Mouse (Mus musculus) Muller cell, postnatal 12 days (primary cell): ENCODE data around the gene Arhgef10l.

Experiments
- DNase-seq: peaks from one replicate; pipeline ENCODE4 v3.0.0-alpha.2; 2015; ENCODE audit errors: inconsistent ontology term

Arhgef10l gene

GRCm38 (mm10) chr4:140606197-140606596, 59.6 kb downstream of the Arhgef10l start:
- no peak for DNase-seq

- DNase-seq, result no peak
Measured at GRCm38 (mm10) chr4:140605790-140606189, 60.0 kb downstream of the Arhgef10l start.

GRCm38 (mm10) chr4:140605247-140605646, 60.6 kb downstream of the Arhgef10l start:
- DNase-seq, result no peak

- no peak for DNase-seq
Measured at GRCm38 (mm10) chr4:140604541-140604940, 61.3 kb downstream of the Arhgef10l start.

GRCm38 (mm10) chr4:140602022-140602421, 63.8 kb downstream of the Arhgef10l start:
- no peak for DNase-seq

GRCm38 (mm10) chr4:140601153-140601552, 64.7 kb downstream of the Arhgef10l start:
- DNase-seq, result no peak

GRCm38 (mm10) chr4:140598846-140599245, 67.0 kb downstream of the Arhgef10l start:
- no peak for DNase-seq

GRCm38 (mm10) chr4:140597928-140598327, 67.9 kb downstream of the Arhgef10l start:
- DNase-seq, result no peak

- DNase-seq, result no peak
Measured at GRCm38 (mm10) chr4:140597378-140597777, 68.4 kb downstream of the Arhgef10l start.

GRCm38 (mm10) chr4:140593771-140594505, 71.9 kb downstream of the Arhgef10l start:
- DNase-seq, result no peak

GRCm38 (mm10) chr4:140592990-140593770, 72.6 kb downstream of the Arhgef10l start:
- no peak for DNase-seq

GRCm38 (mm10) chr4:140592217-140592759, 73.5 kb downstream of the Arhgef10l start:
- peak; percentile 94 for DNase-seq

GRCm38 (mm10) chr4:140586478-140586877, 79.3 kb downstream of the Arhgef10l start:
- DNase-seq, result no peak

GRCm38 (mm10) chr4:140584240-140584639, 81.6 kb downstream of the Arhgef10l start:
- DNase-seq, result no peak

- no peak for DNase-seq
Measured at GRCm38 (mm10) chr4:140582390-140583088, 83.3 kb downstream of the Arhgef10l start.

GRCm38 (mm10) chr4:140581730-140582389, 84.0 kb downstream of the Arhgef10l start:
- DNase-seq, result peak; percentile 86

- DNase-seq, result no peak
Measured at GRCm38 (mm10) chr4:140581341-140581729, 84.5 kb downstream of the Arhgef10l start.

- no peak for DNase-seq
Measured at GRCm38 (mm10) chr4:140580866-140581265, 84.9 kb downstream of the Arhgef10l start.

- DNase-seq, result no peak
Measured at GRCm38 (mm10) chr4:140579576-140579975, 86.2 kb downstream of the Arhgef10l start.

- DNase-seq, result no peak
Measured at GRCm38 (mm10) chr4:140579149-140579548, 86.7 kb downstream of the Arhgef10l start.

- no peak for DNase-seq
Measured at GRCm38 (mm10) chr4:140576628-140577027, 89.2 kb downstream of the Arhgef10l start.
